Mouse (Mus musculus) G1E (cell line): ENCODE data around the gene Gm49405.
"Not testable (repeated sequence)": the region's sequence is repeated elsewhere in the genome, so short reads cannot be mapped to it uniquely, and the experiment has no call there.

Source experiments
- CTCF ChIP-seq: IDR thresholded peaks from 2 replicates; pipeline ENCODE4 v1.5.1; 2012; ENCODE audit warnings: low read depth, low read length, inconsistent platforms, mixed read lengths
- GATA1 ChIP-seq: IDR thresholded peaks from 2 replicates; pipeline ENCODE4 v1.6.1; 2012; ENCODE audit warnings: borderline replicate concordance, low read length, inconsistent platforms, mixed read lengths
- GATA2 ChIP-seq: IDR thresholded peaks from 2 replicates; pipeline ENCODE4 v1.6.1; 2012; ENCODE audit warnings: low read depth, low read length, inconsistent platforms, borderline replicate concordance
- POLR2AphosphoS5 ChIP-seq: IDR thresholded peaks from 2 replicates; pipeline ENCODE4 v1.6.1; 2012; ENCODE audit warnings: low read depth, low read length, inconsistent platforms; ENCODE audit not compliant: insufficient replicate concordance
- TAL1 ChIP-seq: conservative IDR thresholded peaks from 2 replicates; pipeline ENCODE4 v1.6.1; 2012; ENCODE audit warnings: low read depth, low read length, inconsistent platforms, mixed read lengths

- TF ChIP-seq CTCF, GATA2, GATA1, TAL1, POLR2AphosphoS5: not testable (repeated sequence)
Measured at GRCm38 (mm10) chr19:3957296-3958036, 43.0 kb upstream of the Gm49405 start.
